Mouse (Mus musculus): ENCODE results near the gene Gprin1. TPM values are rescaled to one million over a fixed set of nuclear protein-coding genes. Genes with fewer than 3 reads are reported as not detected.

Gene Gprin1
- total and polyA plus RNA-seq, 3 experiments: 0.05 TPM; not detected in 2

- peaks cover 15% of the 10 kb centered on the region for H3K9me3 ChIP-seq (replicated peaks)
- H3K36me3 ChIP-seq (replicated peaks): no peaks in the 10 kb centered on the region
- DNase-seq (ENCODE audit: low spot score): no peak
- TF ChIP-seq GATA1 (IDR thresholded peaks at IDR 0.05; ENCODE audit: borderline replicate concordance, low read length): no peak
- no peak for TF ChIP-seq CTCF (IDR thresholded peaks at IDR 0.05; ENCODE audit: low read depth, low read length)
- TF ChIP-seq POLR2AphosphoS5 (IDR thresholded peaks at IDR 0.05; ENCODE audit: insufficient replicate concordance, low read depth, low read length): no peak
- no peak for TF ChIP-seq TAL1 (conservative IDR thresholded peaks at IDR 0.05; ENCODE audit: low read depth, low read length)
- TF ChIP-seq GATA2 (IDR thresholded peaks at IDR 0.05; ENCODE audit: borderline replicate concordance, low read depth, low read length): no peak
- no peak for ATAC-seq (ENCODE audit: extremely low read depth, insufficient number of reproducible peaks, low FRiP score, poor library complexity, severe bottlenecking)
- peaks cover 3% of the 10 kb centered on the region for H3K4me1 ChIP-seq (ENCODE audit: insufficient read depth, low read depth, low read length)
- no peaks in the 10 kb centered on the region for H3K27me3 ChIP-seq (ENCODE audit: insufficient read depth, low read length)
- H3K4me3 ChIP-seq (ENCODE audit: low read depth, low read length): no peak overlapping the region
Measured at GRCm38 (mm10) chr13:54749061-54749863, 412 bp downstream of the Gprin1 start.

DNA sequence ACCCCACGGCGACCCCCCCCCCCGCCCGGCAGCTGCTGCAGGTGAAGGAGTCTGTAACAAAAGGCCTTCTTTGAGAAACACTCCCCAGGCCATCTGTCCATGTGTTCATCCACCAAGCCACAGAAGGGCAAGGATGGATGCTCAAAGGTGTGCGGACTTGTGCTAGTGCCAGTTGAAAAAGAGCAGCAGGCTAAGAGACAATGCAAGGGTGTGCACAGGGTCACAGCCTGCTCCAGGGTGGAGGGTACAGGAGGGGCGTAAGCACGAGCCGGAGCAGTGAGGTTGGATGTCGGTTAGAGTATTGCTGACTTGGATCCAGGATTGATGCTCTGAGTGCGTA lies 983 bp downstream of the Gprin1 start:
- ATAC-seq (ENCODE audit: extremely low read depth, insufficient number of reproducible peaks, low FRiP score, poor library complexity, severe bottlenecking) (no peak), DNase-seq (ENCODE audit: low spot score) (no peak)
- TF ChIP-seq GATA2 (IDR thresholded peaks at IDR 0.05; ENCODE audit: borderline replicate concordance, low read depth, low read length) (no peak), GATA1 (IDR thresholded peaks at IDR 0.05; ENCODE audit: borderline replicate concordance, low read length) (no peak), TAL1 (conservative IDR thresholded peaks at IDR 0.05; ENCODE audit: low read depth, low read length) (no peak), CTCF (IDR thresholded peaks at IDR 0.05; ENCODE audit: low read depth, low read length) (no peak)
- Histone ChIP-seq H3K36me3 (replicated peaks) (no peaks in the 10 kb centered on the region), H3K9me3 (replicated peaks) (peaks cover 15% of the 10 kb centered on the region), H3K27me3 (ENCODE audit: insufficient read depth, low read length) (no peaks in the 10 kb centered on the region), H3K4me3 (ENCODE audit: low read depth, low read length) (no peak overlapping the region), H3K4me1 (ENCODE audit: insufficient read depth, low read depth, low read length) (peaks cover 5% of the 10 kb centered on the region)

DNA sequence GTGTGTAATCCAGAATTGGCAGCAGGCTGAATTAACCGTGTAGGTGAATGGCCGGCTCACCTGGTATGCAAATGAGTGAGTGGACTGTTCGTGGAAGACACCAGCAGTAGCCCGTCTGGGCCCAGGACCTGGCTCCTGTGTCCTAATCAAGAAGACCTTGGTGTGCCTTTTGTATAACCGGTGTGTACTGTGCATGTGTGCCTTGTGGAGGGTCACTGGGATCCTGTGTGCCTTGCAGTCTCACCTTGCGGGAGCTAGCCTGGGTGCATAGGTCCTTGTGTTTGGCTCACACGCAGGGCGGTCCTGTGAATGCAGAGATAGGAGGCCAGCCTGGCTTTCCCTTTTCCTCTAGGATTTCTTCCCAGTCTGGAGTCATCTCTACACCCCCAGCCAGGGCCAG lies 1.5 kb downstream of the Gprin1 start:
- TF ChIP-seq TAL1 (conservative IDR thresholded peaks at IDR 0.05; ENCODE audit: low read depth, low read length) (no peak), GATA1 (IDR thresholded peaks at IDR 0.05; ENCODE audit: borderline replicate concordance, low read length) (no peak), GATA2 (IDR thresholded peaks at IDR 0.05; ENCODE audit: borderline replicate concordance, low read depth, low read length) (no peak), POLR2AphosphoS5 (IDR thresholded peaks at IDR 0.05; ENCODE audit: insufficient replicate concordance, low read depth, low read length) (no peak), CTCF (IDR thresholded peaks at IDR 0.05; ENCODE audit: low read depth, low read length) (no peak)
- Histone ChIP-seq H3K9me3 (replicated peaks) (peaks cover 15% of the 10 kb centered on the region), H3K4me1 (ENCODE audit: insufficient read depth, low read depth, low read length) (peaks cover 5% of the 10 kb centered on the region), H3K36me3 (replicated peaks) (no peaks in the 10 kb centered on the region), H3K4me3 (ENCODE audit: low read depth, low read length) (no peak overlapping the region), H3K27me3 (ENCODE audit: insufficient read depth, low read length) (no peaks in the 10 kb centered on the region)
- DNase-seq (ENCODE audit: low spot score): no peak
- no peak for ATAC-seq (ENCODE audit: extremely low read depth, insufficient number of reproducible peaks, low FRiP score, poor library complexity, severe bottlenecking)

DNA sequence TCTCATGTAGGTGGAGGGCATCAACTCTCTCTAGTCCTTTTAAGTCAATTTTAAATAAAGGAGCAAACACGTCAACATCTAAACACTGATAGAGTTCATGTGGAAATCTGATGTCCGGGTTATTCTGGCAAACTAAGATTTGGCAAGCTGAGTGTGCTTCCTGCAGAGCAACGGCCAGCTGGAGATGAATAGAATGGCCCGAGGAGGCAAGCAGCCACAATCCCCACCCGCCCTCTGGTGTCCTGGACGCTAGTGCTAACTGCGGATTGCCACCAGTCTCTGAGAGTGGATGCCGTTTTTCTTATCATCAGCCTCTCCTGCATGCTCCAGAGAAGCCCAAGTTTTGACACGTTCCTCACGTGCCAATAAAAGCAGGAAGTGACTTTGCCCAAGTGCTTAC lies 2.8 kb downstream of the Gprin1 start:
- no peaks in the 10 kb centered on the region for H3K27me3 ChIP-seq (ENCODE audit: insufficient read depth, low read length)

DNA sequence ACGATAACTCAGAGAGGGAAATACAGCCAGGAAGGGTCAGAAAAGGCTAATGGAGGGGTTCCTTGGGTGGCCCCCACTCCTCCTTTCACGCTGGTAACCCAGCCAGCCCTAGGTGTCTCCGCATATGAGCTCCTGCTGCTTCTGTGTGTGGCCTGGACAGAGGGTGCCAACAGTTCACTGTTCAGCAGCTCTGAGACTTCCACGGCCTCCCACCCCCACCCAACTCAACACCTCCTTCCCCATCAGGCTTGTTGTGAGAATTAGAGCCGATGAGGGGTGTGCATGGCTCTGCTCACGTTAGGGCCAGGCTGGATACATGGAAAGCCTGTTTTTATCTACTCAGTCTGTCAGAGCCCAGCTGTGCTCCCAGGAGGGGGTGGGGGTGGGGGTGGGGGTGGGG lies 3.6 kb downstream of the Gprin1 start:
- Histone ChIP-seq H3K36me3 (replicated peaks) (no peaks in the 10 kb centered on the region), H3K4me3 (ENCODE audit: low read depth, low read length) (no peak overlapping the region), H3K4me1 (ENCODE audit: insufficient read depth, low read depth, low read length) (peaks cover 5% of the 10 kb centered on the region), H3K9me3 (replicated peaks) (peaks cover 15% of the 10 kb centered on the region), H3K27me3 (ENCODE audit: insufficient read depth, low read length) (no peaks in the 10 kb centered on the region)
- no peak for DNase-seq (ENCODE audit: low spot score)
- ATAC-seq (ENCODE audit: extremely low read depth, insufficient number of reproducible peaks, low FRiP score, poor library complexity, severe bottlenecking): no peak
- TF ChIP-seq TAL1 (conservative IDR thresholded peaks at IDR 0.05; ENCODE audit: low read depth, low read length) (no peak), GATA1 (IDR thresholded peaks at IDR 0.05; ENCODE audit: borderline replicate concordance, low read length) (no peak), POLR2AphosphoS5 (IDR thresholded peaks at IDR 0.05; ENCODE audit: insufficient replicate concordance, low read depth, low read length) (no peak), GATA2 (IDR thresholded peaks at IDR 0.05; ENCODE audit: borderline replicate concordance, low read depth, low read length) (no peak), CTCF (IDR thresholded peaks at IDR 0.05; ENCODE audit: low read depth, low read length) (no peak)

More for the DNA sequence above, 2.8 kb downstream of the Gprin1 start:
- Histone ChIP-seq H3K4me1 (ENCODE audit: insufficient read depth, low read depth, low read length) (peaks cover 5% of the 10 kb centered on the region), H3K36me3 (replicated peaks) (no peaks in the 10 kb centered on the region), H3K9me3 (replicated peaks) (peaks cover 15% of the 10 kb centered on the region), H3K4me3 (ENCODE audit: low read depth, low read length) (no peak overlapping the region)
- DNase-seq (ENCODE audit: low spot score) (no peak), ATAC-seq (ENCODE audit: extremely low read depth, insufficient number of reproducible peaks, low FRiP score, poor library complexity, severe bottlenecking) (no peak)
- no peak for TF ChIP-seq CTCF (IDR thresholded peaks at IDR 0.05; ENCODE audit: low read depth, low read length)
- TF ChIP-seq GATA2 (IDR thresholded peaks at IDR 0.05; ENCODE audit: borderline replicate concordance, low read depth, low read length): no peak
- no peak for TF ChIP-seq TAL1 (conservative IDR thresholded peaks at IDR 0.05; ENCODE audit: low read depth, low read length)
- TF ChIP-seq GATA1 (IDR thresholded peaks at IDR 0.05; ENCODE audit: borderline replicate concordance, low read length): no peak
- no peak for TF ChIP-seq POLR2AphosphoS5 (IDR thresholded peaks at IDR 0.05; ENCODE audit: insufficient replicate concordance, low read depth, low read length)

DNA sequence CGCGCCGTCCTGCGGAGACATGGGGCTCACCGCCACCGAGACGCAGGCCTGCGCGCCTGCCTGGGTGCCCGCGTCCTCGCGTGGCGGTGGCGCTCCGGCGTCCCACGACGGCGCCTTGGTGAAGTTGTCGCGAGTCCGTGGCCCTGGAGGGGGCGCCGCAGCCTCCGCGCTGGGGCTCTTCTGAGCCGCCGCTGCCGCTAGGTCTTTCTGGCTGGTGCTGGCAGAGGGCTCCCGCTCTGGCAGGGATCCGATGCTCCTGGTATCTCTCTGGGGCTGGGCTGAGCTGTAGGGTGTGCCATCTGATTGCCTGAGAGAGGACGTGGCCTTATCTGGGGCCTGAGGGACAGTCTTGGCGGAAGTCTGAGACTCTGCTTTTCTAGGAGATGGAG lies 11.5 kb downstream of the Gprin1 start:
- no peak for ATAC-seq (ENCODE audit: extremely low read depth, insufficient number of reproducible peaks, low FRiP score, poor library complexity, severe bottlenecking)
- no peak for DNase-seq (ENCODE audit: low spot score)
- TF ChIP-seq POLR2AphosphoS5 (IDR thresholded peaks at IDR 0.05; ENCODE audit: insufficient replicate concordance, low read depth, low read length) (no peak), CTCF (IDR thresholded peaks at IDR 0.05; ENCODE audit: low read depth, low read length) (no peak), GATA2 (IDR thresholded peaks at IDR 0.05; ENCODE audit: borderline replicate concordance, low read depth, low read length) (no peak), TAL1 (conservative IDR thresholded peaks at IDR 0.05; ENCODE audit: low read depth, low read length) (no peak), GATA1 (IDR thresholded peaks at IDR 0.05; ENCODE audit: borderline replicate concordance, low read length) (no peak)
- no peaks in the 10 kb centered on the region for H3K4me1 ChIP-seq (ENCODE audit: insufficient read depth, low read depth, low read length)
- H3K36me3 ChIP-seq (replicated peaks): no peaks in the 10 kb centered on the region
- no peaks in the 10 kb centered on the region; the same call in 1 of the 2 replicates for H3K27me3 ChIP-seq (ENCODE audit: insufficient read depth, low read length)
- peaks cover 10% of the 10 kb centered on the region for H3K9me3 ChIP-seq (replicated peaks)
- H3K4me3 ChIP-seq (ENCODE audit: low read depth, low read length): no peak overlapping the region; the same call in 1 of the 2 replicates
